Mouse (Mus musculus): ENCODE data around the gene Nup214.

- TF ChIP-seq CTCF (IDR thresholded peaks at IDR 0.05; ENCODE audit: borderline replicate concordance, insufficient read depth, low read depth, low read length) (no peak), POLR2A (IDR thresholded peaks at IDR 0.05; ENCODE audit: borderline replicate concordance, insufficient read depth, low read length) (no peak)
Observed at GRCm38 (mm10) chr2:32033436-32033835, 59.2 kb downstream of the Nup214 start.
